Mouse (Mus musculus): ENCODE measurements around the gene Tgfbi.

- TF ChIP-seq MYOG (IDR thresholded peaks at IDR 0.05; ENCODE audit: control insufficient read depth in 1 of 3, insufficient read depth in 1 of 3, insufficient read length in 2 of 3, low read depth in 2 of 3) (no peak), POLR2A (IDR thresholded peaks at IDR 0.05; ENCODE audit: insufficient read length, low read depth) (no peak), POLR2AphosphoS2 (IDR thresholded peaks at IDR 0.05; ENCODE audit: insufficient read length, low read depth) (no peak), E2F4 (IDR thresholded peaks at IDR 0.05; ENCODE audit: insufficient read depth) (no peak), SRF (IDR thresholded peaks at IDR 0.05; ENCODE audit: control insufficient read depth, insufficient read length, low read depth) (no peak)
Measured at GRCm38 (mm10) chr13:56658931-56659330, 49.6 kb downstream of the Tgfbi start.

Data from myocyte (in vitro differentiated cells).